Mouse (Mus musculus): ENCODE data around the gene Neurl3. TPM values are rescaled to one million over a fixed set of nuclear protein-coding genes. Genes with fewer than 3 reads are reported as not detected.

The Neurl3 gene
- polyA plus RNA-seq, 1 experiment from 2014 or later: 2.4 TPM

DNA sequence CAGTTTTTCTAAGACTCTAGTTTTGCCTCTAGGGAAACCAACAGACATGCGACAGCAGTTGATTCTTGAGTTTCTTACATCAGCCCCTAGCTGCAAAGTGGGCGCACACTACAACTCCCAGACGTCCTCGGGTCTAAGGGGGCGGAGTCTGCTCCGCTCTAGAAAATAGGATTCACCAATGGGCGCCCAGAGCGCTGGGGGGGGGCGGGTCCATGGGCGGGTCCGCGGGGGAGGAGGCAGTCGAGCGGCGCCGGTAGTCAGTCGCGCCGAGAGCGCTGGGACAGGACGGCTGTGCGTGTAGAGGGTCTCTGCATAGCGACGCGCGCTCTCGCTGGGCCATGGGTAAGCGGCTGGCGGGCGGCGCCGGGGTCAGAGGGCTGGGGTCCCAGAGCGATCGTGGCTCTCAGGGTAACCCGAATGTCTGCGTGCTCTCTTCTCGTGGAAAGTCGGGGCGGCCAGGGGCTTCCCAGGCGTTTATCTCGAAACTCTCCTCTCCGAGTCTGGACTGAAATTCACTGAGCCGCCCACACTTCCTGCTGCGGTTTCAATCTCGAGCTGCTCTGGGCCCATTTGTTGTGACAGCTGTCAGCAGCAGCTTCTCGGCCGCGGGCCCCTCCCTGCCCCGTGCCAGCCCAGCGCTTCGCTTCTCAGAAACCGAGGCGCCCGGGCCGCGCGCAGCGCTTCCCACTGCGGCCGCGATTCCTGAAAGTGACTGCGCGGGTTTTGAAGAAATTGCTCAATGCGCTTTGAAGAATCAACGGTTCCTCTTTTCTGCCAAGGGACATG lies 33.2 kb upstream of the Neurl3 start, which contains the start of gene Arid5a:
Gene Arid5a, plus strand, starts transcription at position 239 of the 786 bp plus-strand sequence.
- H3K27me3 ChIP-seq: peaks cover 59% of the 10 kb centered on the region
- under 1% methylated on average over 65 of the region's 65 CpGs for WGBS (ENCODE audit: insufficient replicate concordance)
- ATAC-seq (ENCODE audit: low read depth): peak; percentile 92
- no peaks in the 10 kb centered on the region for H3K36me3 ChIP-seq
- H3K9ac ChIP-seq: peak within 1 kb of the TSS; percentile 77
- H3K4me3 ChIP-seq (replicated peaks): peak within 1 kb of the TSS; percentile 71
- DNase-seq: peak; percentile 75
- peaks cover 26% of the 10 kb centered on the region for H3K4me1 ChIP-seq (replicated peaks)
- H3K27ac ChIP-seq: peak within 1 kb of the TSS; percentile 76
- H3K9me3 ChIP-seq (replicated peaks): no peaks in the 10 kb centered on the region
- peak within 1 kb of the TSS; percentile 95 for H3K4me2 ChIP-seq

DNA sequence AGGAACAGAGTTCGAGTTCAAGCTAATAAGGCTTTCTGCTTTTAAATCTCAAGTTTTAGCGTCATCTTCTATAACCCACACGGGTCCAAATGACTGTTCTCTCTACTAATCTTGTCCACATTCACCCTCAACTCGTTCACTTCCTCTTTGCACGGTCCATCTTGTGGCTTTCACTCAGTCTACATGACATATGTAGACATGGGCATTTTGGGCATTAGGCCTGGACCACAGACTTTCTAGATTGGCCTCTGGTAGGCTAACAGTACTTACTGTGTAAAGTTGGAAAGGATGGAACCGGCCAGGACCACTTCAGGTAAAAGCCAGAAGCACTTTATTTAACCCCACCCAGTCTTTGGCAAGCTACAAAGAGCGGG lies 32.6 kb upstream of the Neurl3 start:
- 0 out of 2 replicates have a peak overlapping the region, but pooled peaks have one; percentile 71 for H3K4me3 ChIP-seq (replicated peaks)

DNA sequence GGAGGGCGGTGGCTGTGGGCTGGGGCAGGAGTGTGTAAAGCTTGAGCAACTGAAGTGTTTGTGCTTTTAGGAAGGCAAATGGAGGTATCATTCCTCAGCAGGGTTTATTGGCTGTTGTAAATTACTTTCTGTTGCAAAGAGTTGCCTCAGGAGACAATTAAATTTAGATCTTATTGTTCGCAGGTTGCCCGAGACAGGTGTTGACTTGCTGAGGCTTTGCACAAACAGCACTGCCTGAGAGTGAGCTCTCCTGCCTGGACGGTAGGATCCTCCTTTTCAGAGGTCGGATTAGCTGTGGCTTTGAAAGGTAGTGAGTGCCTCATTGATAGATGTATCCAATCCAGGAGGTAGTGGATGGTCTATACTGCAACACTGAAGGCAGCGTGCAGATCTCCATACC lies 31.6 kb upstream of the Neurl3 start:
- Histone ChIP-seq H3K4me3 (replicated peaks) (no peak overlapping the region), H3K9me3 (replicated peaks) (no peaks in the 10 kb centered on the region), H3K36me3 (no peaks in the 10 kb centered on the region), H3K9ac (no peak overlapping the region), H3K4me1 (replicated peaks) (peaks cover 26% of the 10 kb centered on the region), H3K27me3 (peaks cover 75% of the 10 kb centered on the region), H3K27ac (no peak overlapping the region), H3K4me2 (no peak overlapping the region)
- DNase-seq (no peak), ATAC-seq (ENCODE audit: low read depth) (no peak)
- 72% methylated on average over 6 of the region's 6 CpGs for WGBS (ENCODE audit: insufficient replicate concordance)

More for the DNA sequence above, 32.6 kb upstream of the Neurl3 start:
- H3K36me3 ChIP-seq: no peaks in the 10 kb centered on the region
- H3K27me3 ChIP-seq: peaks cover 65% of the 10 kb centered on the region
- peaks cover 26% of the 10 kb centered on the region for H3K4me1 ChIP-seq (replicated peaks)
- no peak overlapping the region for H3K9ac ChIP-seq
- 28% methylated on average over 7 of the region's 7 CpGs for WGBS (ENCODE audit: insufficient replicate concordance)
- peak overlapping the region; percentile 95 for H3K4me2 ChIP-seq
- DNase-seq (no peak), ATAC-seq (ENCODE audit: low read depth) (no peak)
- H3K27ac ChIP-seq: no peak overlapping the region
- no peaks in the 10 kb centered on the region for H3K9me3 ChIP-seq (replicated peaks)

DNA sequence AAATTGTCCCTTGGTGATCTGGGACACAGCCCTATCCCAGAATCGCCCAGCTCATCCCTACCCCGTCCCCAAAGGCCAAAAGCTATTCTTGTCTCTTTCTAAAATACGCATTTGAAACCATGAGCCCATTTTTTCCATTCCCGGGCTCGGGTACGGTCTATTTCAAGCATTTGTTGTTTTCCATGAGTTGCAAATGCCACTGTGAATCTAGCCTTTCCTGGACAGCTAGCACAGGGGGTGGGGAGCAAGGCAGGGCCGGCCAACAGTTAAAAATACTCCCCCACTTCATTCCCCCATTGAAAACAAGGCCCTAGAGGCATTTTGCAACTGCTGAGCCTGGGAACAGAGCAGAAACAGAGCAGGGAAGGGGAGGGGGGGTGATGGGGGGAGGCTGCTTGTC lies 30.3 kb upstream of the Neurl3 start:
- Histone ChIP-seq H3K36me3 (no peaks in the 10 kb centered on the region), H3K4me3 (replicated peaks) (no peak overlapping the region), H3K27ac (no peak overlapping the region), H3K27me3 (peaks cover 78% of the 10 kb centered on the region), H3K4me1 (replicated peaks) (peaks cover 21% of the 10 kb centered on the region), H3K4me2 (no peak overlapping the region), H3K9me3 (replicated peaks) (no peaks in the 10 kb centered on the region), H3K9ac (no peak overlapping the region)
- WGBS (ENCODE audit: insufficient replicate concordance): 61% methylated on average over 7 of the region's 7 CpGs
- ATAC-seq (ENCODE audit: low read depth): no peak
- DNase-seq: no peak

DNA sequence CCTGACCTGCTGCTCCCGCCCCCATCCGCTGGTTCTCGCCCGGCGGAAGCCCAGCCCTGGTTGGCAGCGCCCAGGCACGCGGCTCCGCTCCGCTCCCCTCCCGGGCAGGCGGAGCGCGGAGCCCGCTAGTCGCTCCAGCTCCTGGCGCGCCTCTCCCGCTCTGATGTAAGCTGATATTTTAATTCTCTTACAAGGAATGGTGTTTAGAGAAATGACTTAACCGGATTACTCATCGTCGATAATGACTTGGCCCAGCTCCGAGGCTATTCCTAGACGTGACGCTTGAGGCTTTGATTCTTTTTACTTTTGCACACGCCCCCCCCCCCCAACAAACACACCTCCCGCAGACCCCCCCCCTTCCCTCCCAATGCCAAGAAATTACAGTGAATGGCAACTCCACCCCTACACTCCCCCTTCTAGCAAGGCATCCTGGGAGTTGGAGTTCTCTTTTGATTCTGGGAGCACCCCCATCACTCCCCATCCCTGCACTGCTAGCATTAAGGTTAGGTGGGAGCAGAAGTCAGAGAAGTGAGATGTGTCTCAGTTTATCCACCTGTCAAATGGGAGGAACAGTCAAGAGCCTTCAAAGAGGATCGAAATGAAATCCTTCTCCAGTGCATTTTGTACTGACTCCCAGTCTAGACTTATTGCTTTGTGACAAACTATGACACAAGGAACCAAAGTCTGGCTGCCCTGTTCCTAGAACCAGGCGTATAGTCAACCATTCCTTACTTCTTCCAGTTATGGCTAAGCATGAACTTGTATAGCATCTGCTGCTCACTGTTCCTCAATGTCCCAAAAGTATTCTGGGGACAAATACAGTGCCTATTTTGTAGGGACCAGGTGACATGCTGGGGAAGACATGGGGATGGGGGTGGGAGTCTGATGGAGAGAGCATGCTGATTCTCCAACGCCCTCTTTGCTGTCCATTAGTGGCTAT lies 29.2 kb upstream of the Neurl3 start:
- 6% methylated on average over 30 of the region's 30 CpGs for WGBS (ENCODE audit: insufficient replicate concordance)
- peak overlapping the region; percentile 60 for H3K4me2 ChIP-seq
- peaks cover 79% of the 10 kb centered on the region for H3K27me3 ChIP-seq
- no peaks in the 10 kb centered on the region for H3K36me3 ChIP-seq
- H3K4me1 ChIP-seq (replicated peaks): peaks cover 9% of the 10 kb centered on the region
- DNase-seq (no peak), ATAC-seq (ENCODE audit: low read depth) (no peak)
- no peak overlapping the region for H3K27ac ChIP-seq
- peak overlapping the region; percentile 26; the same call in 1 of the 2 replicates for H3K9ac ChIP-seq
- H3K4me3 ChIP-seq (replicated peaks): peak overlapping the region; percentile 32
- H3K9me3 ChIP-seq (replicated peaks): no peaks in the 10 kb centered on the region

DNA sequence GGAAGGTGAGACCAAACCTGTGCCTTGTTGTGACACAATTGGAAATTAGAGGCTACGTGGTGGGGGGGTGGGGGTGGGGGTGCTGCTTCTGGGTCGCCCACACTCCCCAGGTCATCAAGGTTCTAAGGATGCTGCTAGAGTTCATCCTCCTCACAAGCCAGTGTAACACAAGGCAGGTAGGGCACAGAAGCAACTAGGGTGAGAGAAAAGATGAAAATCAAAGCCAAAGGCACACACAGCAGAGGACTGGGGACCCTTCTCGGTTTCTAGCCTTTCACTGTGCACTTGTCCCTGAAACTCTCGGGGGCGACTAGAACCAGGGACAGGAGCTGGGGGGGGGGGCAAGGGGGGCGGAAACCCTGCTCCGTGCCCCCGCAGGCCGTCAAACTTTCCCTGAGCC lies 28.5 kb upstream of the Neurl3 start:
- Histone ChIP-seq H3K4me3 (replicated peaks) (peak overlapping the region; percentile 32), H3K27ac (no peak overlapping the region)
- ATAC-seq (ENCODE audit: low read depth): no peak

DNA sequence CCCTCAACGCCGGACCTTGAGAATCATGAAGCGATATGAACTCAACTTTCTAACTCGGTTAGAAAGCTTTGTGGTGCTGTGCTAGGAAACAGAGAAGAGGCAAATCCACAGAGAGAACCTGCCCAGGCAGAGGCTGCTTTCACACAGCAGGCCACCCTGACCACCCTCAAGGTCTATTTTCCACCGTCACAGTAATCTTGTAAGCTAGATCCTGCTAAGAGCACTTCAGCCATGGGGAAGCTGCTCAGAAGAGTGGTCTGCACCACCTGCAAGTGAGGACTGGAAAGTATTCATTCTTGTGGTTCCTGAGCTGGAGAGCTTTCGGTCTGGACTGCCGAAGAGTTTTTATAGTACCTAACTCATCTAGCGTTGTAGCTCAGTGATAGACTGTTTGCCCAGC lies 27.8 kb upstream of the Neurl3 start:
- Histone ChIP-seq H3K4me3 (replicated peaks) (no peak overlapping the region), H3K9me3 (replicated peaks) (no peaks in the 10 kb centered on the region), H3K4me2 (no peak overlapping the region), H3K9ac (no peak overlapping the region), H3K27me3 (peaks cover 89% of the 10 kb centered on the region), H3K27ac (no peak overlapping the region), H3K36me3 (no peaks in the 10 kb centered on the region), H3K4me1 (replicated peaks) (peaks cover 4% of the 10 kb centered on the region; the same call in 1 of the 2 replicates)
- WGBS (ENCODE audit: insufficient replicate concordance): 62% methylated on average over 8 of the region's 8 CpGs
- DNase-seq: no peak
- no peak for ATAC-seq (ENCODE audit: low read depth)

More for the DNA sequence above, 28.5 kb upstream of the Neurl3 start:
- DNase-seq: no peak
- H3K36me3 ChIP-seq: no peaks in the 10 kb centered on the region
- WGBS (ENCODE audit: insufficient replicate concordance): 12% methylated on average over 9 of the region's 9 CpGs
- H3K9ac ChIP-seq: peak overlapping the region; percentile 26; the same call in 1 of the 2 replicates
- H3K4me2 ChIP-seq: peak overlapping the region; percentile 60
- peaks cover 4% of the 10 kb centered on the region; the same call in 1 of the 2 replicates for H3K4me1 ChIP-seq (replicated peaks)
- H3K27me3 ChIP-seq: peaks cover 82% of the 10 kb centered on the region
- no peaks in the 10 kb centered on the region for H3K9me3 ChIP-seq (replicated peaks)

DNA sequence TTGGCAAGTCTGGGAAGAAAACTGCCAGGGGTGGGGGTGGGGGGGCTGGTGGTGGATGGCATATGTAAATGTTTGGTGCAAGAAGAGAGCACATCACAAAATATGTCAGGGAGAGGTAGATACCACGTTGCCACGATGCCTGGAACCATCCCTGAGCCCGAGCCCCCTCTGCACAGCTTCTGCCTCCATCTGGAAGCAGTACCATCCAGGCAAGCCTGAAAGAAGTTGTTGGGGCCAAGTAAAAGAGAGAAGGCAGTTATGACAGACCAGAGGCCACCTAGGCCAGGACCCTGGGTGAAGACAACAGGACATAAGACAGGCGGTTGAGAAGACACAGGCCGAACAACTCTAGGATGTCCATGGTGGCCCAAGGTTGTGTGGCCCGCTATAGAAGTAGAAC lies 26.0 kb upstream of the Neurl3 start:
- no peak overlapping the region for H3K9ac ChIP-seq
- peaks cover 96% of the 10 kb centered on the region for H3K27me3 ChIP-seq
- H3K27ac ChIP-seq: no peak overlapping the region
- DNase-seq (no peak), ATAC-seq (ENCODE audit: low read depth) (no peak)
- no peaks in the 10 kb centered on the region for H3K36me3 ChIP-seq
- 66% methylated on average over 6 of the region's 6 CpGs for WGBS (ENCODE audit: insufficient replicate concordance)
- H3K4me2 ChIP-seq: no peak overlapping the region
- H3K4me3 ChIP-seq (replicated peaks): no peak overlapping the region
- no peaks in the 10 kb centered on the region for H3K9me3 ChIP-seq (replicated peaks)
- peaks cover 4% of the 10 kb centered on the region; the same call in 1 of the 2 replicates for H3K4me1 ChIP-seq (replicated peaks)

DNA sequence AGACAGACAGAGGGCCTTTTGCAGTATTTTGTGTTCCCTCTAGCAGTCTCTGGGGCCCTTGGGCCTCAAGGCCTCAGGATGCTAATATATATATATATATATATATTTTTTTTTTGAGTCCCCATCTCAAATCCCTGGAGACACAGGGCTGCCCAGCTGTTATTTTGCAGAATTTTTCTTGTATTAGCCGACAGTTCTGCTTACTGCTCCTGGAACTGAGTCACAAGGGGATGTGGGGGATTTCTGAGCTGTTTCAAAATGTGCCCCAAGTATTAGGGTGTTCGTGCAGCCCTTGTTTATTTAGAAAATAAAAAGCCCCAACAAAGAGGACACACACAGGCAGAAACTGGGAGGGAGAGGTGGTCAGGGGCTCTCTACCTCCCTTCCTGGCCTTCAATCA lies 25.2 kb upstream of the Neurl3 start:
- Histone ChIP-seq H3K9me3 (replicated peaks) (no peaks in the 10 kb centered on the region), H3K4me2 (no peak overlapping the region), H3K27me3 (peaks cover 90% of the 10 kb centered on the region), H3K36me3 (no peaks in the 10 kb centered on the region), H3K9ac (no peak overlapping the region), H3K4me1 (replicated peaks) (peaks cover 4% of the 10 kb centered on the region; the same call in 1 of the 2 replicates), H3K4me3 (replicated peaks) (no peak overlapping the region), H3K27ac (no peak overlapping the region)
- no peak for ATAC-seq (ENCODE audit: low read depth)
- 42% methylated on average over 2 of the region's 2 CpGs for WGBS (ENCODE audit: insufficient replicate concordance)
- no peak for DNase-seq

DNA sequence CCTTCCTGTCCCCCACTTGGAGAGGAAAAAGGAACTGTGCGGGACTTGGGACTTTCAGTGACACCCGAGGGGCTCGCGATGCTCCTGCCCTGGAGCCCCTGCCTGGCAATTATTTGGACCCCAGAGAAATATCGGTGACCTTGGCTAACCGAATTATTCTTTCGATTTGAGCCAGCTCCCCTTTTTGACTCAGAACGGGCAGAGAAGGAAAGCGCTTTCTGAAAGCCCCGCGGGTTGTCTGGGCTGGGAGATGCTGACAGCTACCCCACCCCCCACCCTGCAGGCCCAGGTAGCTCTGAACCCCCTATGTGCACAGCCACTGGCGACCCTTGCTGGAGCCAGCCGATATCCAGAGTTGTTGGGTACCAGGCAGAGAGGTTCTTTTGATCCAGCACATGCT lies 24.6 kb upstream of the Neurl3 start:
- DNase-seq: no peak
- Histone ChIP-seq H3K27me3 (peaks cover 84% of the 10 kb centered on the region), H3K4me1 (replicated peaks) (peaks cover 4% of the 10 kb centered on the region; the same call in 1 of the 2 replicates), H3K36me3 (no peaks in the 10 kb centered on the region), H3K27ac (no peak overlapping the region), H3K4me3 (replicated peaks) (no peak overlapping the region), H3K9me3 (replicated peaks) (no peaks in the 10 kb centered on the region), H3K9ac (no peak overlapping the region), H3K4me2 (no peak overlapping the region)
- ATAC-seq (ENCODE audit: low read depth): no peak
- WGBS (ENCODE audit: insufficient replicate concordance): 22% methylated on average over 13 of the region's 13 CpGs

DNA sequence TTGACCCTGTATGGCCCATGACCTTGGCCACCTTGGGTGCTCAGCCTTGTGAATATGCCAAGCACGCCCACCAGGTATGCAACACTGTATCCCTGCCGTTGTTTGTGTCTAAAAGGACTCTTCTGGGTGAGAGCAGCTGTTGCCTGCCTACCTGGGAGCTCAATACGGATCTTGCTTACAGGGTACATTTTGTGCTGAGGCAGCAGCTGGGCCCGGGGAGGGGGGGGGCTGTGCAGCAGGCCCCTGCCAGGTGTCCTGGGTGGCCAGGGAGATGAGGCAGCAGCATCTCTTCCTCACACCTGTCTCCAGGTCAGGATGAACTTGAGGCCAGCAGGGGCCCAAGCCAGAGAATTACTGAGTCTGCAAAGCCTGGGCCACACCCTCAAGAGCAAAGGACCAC lies 23.6 kb upstream of the Neurl3 start:
- WGBS (ENCODE audit: insufficient replicate concordance): 49% methylated on average over 4 of the region's 4 CpGs
- DNase-seq (no peak), ATAC-seq (ENCODE audit: low read depth) (no peak)
- Histone ChIP-seq H3K9me3 (replicated peaks) (no peaks in the 10 kb centered on the region), H3K36me3 (no peaks in the 10 kb centered on the region), H3K27me3 (peaks cover 77% of the 10 kb centered on the region), H3K4me3 (replicated peaks) (no peak overlapping the region), H3K4me1 (replicated peaks) (peaks cover under 1% of the 10 kb centered on the region; the same call in 1 of the 2 replicates), H3K27ac (no peak overlapping the region), H3K4me2 (no peak overlapping the region), H3K9ac (no peak overlapping the region)

Data from liver, embryonic 13.5 days (tissue).